Mouse (Mus musculus) bone marrow macrophage, adult 2 months (primary cell): Measurements from ENCODE around the gene Galnt6.

ENCODE experiments used
- CTCF ChIP-seq: IDR thresholded peaks from 2 replicates; pipeline ENCODE4 v1.5.1; 2012; ENCODE audit warnings: low read depth, mild to moderate bottlenecking, low read length, moderate library complexity
- POLR2A ChIP-seq: IDR thresholded peaks from 2 replicates; pipeline ENCODE4 v1.6.1; 2012; ENCODE audit warnings: mild to moderate bottlenecking, low read depth, low read length, borderline replicate concordance

DNA sequence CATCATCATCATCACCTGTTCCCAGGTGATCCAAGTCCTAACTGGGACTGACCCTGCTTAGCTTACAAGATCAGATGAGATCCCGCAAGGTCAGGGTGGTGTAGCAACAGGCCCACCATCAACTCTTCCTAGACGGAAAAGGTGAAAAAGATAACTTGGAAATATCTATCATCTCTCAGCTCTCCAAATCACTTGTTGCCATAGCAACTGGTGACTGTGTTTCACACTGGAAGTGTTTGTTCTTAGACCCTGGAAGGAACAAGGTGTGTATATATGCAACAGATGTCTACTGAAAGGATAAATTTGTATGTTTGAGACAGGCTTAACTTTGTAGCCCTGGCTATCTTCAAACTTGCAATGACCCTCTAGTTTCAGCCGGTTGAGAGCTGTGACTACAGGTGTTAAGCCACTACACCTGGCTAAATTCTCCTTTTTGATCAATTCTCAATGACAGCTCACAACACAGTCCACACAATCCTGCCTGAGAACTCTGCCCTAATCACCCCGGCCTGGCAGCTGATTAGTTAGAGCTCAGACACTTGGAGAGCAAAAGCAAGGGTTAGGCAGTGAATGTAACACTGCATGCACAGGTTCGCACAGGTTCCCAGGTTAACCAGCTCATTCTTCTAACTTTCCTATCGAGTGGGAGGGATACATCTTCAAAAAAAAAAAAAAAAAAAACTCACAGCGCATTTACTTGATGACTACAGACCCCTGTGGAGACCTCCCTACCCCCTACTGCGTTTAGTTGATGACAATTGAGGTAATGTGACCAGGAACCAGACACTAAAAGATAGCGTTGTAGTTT, 63.6 kb downstream of the Galnt6 start:
- TF ChIP-seq POLR2A (no peak), CTCF (no peak)
